Mouse (Mus musculus) ovary, postnatal 10 days (tissue): ENCODE measurements around the gene Atp10a.

ENCODE experiments used
- DNase-seq: peaks from one replicate; pipeline ENCODE4 v3.0.0; 2022; ENCODE audit warnings: low spot score

The Atp10a gene

DNA sequence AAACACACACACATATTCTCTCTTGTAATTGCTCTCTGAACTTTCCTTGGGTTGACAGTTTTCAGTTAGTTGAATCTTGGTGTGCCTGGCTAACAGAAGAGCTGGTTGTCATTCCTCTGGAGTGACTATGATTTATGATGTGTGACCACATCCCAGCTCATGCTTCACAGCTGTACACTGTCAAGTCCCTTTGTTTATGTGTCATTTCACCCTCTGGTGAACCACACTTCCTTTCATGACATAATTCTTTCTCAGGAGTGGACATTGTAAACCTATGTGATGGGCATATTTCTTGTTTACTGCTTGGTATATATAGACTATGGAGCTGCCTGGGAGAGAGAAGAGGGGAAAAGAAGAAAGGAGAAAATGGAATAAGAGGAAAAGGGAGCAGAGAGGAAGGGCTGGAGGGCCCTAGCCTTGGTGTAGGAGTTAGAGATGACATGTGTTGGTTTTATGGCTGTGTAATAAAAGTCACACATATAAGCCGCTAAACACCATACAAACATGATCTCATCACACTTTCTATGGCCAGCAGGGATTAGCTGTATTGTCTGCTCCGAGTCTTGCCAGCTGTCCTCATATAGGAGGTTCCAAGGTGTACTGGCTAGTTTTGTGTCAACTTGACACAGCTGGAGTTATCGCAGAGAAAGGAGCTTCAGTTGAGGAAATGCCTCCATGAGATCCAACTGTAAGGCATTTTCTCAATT, 81.0 kb downstream of the Atp10a start:
- no peak for DNase-seq

DNA sequence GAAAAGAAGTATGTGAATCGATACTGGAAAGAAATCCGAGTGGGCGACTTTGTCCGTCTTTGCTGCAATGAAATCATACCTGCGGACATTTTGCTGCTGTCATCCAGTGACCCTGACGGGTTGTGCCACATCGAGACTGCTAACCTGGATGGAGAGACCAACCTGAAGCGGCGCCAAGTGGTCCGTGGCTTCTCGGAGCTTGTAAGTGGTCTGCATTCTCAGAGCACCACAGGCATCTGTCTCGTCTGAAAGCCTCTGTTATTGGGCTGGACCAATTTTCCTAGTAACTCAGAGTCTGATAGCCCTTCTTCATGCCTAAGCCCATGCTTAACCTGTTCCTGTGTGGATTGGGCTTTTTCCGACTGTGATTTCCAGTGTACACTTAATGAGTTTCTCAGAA, 84.2 kb downstream of the Atp10a start:
- no peak for DNase-seq

DNA sequence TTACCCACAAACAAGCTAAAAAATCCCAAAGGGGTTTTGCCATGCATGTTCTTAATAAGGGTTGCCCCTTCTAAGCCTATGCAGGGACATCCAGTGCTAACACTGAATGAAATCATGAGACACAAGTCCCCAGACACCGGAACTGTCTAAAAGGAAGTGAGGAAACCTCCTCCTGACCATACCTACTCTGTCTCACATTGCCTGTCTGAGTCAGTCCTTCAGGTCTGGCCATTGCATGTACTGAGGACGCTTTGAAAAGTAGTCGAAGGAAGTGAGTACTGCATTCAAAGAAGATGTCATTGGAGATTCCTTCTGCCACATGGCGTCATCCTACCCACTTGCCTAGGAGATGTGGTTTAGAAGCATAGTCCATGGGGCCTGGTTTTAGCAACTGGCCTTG, 84.9 kb downstream of the Atp10a start:
- no peak for DNase-seq

DNA sequence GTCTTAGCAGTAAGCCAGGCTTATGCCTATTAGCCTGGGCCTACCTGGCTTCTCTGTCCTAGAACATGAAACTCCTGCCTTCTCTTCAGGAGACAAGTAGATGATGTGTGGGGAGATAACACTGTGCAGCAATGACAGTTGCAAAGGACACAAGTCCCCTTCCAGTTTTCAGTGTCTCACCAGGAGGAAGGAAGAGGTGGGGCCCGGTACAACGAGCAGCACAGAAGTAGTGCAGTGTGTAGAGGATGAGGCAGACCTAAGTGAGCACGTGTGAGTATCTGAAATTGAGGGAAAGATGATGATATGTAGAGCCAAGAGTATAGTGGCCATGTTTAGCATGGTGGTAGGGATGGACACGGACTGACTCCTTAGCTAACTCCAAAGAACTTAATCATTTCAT, 86.0 kb downstream of the Atp10a start:
- DNase-seq = no peak

DNA sequence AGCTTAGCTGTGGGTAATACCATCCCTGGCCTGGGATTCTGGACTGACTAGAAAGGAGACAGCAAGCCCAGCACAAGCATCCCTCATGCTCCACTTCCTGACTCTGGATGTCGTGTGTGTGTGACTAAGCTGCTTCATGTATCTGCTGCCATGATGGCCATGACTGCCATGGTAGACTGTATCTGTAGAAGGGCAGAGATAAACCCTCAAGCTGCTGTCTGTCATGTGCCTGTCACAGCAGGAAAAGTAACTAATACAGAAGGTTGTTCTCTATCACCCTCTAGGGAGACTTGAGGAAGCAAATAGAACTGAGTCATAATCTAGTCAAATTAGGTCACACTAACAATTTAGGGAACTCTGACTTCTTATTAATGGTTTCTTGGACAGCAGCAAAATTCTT, 86.7 kb downstream of the Atp10a start:
- DNase-seq = no peak

DNA sequence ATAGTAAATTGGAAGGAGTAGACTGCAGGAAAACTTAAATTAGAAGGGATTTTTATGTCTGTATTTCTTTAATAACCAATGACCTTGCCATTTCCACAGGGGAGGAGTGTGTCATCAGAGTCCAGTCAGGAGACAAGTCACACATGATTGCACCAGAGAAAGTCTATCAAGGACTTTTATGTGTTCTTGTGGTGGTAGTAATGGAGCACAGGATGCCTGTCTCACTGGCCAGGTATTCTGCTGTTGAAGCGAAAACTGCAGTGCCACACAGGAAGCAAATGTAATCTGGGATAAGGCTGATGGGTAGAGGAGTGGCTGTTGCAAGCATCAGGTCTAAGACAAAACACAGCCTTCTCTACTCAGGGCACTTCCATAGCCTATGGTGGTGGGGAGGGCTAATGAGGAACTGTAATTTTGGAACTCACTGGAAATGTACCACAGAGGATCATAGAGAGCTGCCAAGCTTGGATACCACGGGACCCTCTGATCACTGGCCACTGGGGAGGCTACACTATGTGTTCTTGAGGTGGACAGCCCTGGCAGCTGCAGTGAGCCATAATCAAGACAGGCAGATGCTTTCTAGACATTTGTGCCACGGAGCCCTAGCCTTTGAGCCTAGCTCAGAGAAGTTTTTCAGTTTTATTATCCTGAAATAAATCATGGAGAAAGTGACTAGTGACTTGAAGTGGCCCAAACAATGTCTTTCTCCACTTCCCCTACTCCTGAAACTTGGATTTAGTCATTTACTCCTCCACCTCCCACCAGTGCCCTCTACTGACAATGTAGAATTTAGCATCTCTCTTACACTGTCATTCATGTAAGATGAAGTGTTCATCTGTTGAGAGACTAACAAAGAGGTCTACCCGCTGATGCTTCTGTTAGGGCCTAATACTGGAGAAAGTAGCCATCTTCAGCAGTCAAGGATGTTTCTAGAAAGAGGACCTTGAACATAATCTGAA, 87.7 kb downstream of the Atp10a start:
- DNase-seq = no peak

DNA sequence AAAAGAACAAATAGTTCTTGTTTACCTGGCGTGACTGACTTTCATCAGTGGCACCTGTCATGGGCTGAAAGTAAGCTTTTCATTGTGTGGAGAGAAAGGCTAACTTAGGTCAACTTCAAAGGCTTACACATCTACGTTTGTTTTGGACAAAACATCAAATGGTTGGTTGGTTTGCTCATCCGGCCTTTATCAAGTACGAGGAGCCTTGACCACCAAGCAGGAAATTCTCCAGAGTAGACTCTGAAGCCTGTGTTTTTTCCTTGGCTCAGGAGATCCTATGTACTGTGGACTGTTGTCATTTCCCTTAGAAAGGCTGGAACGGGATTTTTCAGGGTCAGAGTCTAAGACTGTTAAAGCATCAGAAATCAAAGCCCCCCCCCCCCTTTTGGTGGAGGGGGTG, 90.9 kb downstream of the Atp10a start:
- no peak for DNase-seq

DNA sequence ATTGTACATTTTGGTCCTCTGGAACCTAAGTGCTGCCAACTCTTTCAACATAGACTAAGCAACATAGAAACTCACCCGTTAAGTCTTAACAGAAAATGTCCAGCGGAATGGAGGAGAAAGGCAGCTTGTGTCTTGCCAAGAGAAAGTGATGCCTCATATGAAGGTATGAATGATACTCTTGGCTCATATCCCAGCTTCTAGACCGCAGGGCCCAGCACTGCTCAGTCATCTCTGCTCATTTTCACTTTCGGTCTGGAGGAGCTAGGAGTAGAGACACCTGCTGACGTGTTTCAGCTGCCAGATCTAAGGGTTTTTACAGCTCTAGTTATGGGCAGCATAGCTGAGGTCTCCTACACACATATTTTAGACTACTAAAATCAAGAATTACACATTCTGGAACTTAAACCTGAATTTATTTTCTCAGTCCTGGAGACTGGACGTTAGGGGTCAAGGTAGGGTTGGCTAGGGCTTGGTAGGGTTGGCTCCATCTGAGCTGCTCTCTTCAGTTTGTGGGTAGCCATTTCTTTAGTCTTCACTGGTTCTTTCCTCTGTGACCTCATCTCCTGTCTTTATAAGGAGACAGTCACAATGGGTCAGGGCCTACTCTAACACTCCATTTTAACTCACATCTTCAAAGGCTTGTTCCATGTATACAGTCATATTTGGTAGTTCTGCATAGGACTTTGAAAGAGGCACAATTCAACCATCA, 94.1 kb downstream of the Atp10a start:
- DNase-seq = no peak

DNA sequence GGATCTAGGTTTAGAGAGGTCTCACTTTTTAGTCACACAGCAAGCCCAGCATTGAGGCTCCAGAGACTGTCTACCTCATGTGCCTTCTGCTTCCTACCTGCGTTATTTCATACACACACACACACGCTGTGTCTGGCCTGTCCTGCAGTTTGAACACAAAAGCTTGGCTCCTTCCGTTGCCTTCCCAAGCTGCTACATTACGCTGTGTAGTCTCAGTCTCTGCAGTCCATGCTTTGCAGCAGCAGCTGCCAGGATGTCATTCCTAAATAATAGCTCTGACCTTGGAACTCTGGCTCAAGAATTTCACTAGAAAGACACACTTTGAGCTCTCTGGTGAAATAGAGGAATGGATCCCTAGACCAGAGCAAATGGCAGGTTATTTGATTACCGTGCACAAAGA, 96.1 kb downstream of the Atp10a start:
- DNase-seq = no peak

DNA sequence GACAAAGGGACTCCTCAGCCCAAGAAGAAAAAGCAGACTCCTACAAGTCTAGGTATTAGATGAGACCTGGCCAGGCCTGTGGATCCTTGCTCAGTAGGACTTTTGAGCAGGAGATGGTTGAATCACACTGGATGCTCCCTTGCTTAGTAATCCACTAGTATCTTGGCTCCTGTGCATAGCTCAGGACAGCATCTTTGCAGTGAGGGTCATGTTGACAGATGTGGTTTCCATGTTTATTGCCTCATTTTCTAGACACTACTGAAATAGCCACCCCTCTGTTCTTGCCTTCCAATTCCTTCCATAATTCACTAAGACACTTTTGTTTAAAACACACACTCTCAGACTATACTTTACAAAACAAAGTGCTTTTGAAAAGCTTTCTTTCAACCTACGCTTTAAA, 98.1 kb downstream of the Atp10a start:
- no peak for DNase-seq

DNA sequence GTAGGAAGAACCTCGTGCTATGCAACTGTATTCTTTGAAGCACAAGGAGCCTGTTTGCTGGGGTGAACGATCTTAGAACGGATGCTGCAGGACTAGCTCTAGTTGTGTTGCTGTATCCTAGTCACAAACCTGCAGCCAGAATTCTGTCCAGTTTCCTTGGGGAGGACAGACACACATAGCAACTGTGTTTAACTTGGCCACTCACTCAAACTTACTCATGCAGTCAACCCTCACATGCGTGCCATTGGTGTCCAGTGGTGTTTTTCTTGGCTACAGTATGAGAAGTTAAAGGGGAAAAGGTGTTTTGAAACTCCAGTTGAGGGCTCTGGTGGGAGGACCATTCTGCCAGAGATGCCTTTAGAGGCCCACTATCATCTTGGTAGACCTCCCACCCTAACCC, 98.6 kb downstream of the Atp10a start:
- no peak for DNase-seq

DNA sequence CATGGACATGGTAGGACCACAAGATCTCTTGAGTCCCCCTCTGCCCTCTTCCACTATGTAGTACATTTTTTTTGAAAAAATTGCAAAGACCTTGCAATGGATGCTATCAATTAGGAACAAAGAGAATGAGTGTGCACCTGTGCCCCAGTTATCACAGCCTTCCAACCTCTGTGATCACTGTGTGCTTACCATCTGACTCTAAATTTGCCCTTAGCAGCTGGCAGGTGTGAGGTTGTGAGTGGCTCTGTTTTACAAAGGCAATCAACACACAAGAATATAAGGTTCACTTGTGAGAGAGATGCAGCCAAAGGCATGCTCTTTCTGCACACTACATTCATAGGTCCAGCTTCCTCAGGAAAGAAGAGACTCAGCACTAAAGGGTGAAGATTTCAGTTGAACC, 99.1 kb downstream of the Atp10a start:
- no peak for DNase-seq

DNA sequence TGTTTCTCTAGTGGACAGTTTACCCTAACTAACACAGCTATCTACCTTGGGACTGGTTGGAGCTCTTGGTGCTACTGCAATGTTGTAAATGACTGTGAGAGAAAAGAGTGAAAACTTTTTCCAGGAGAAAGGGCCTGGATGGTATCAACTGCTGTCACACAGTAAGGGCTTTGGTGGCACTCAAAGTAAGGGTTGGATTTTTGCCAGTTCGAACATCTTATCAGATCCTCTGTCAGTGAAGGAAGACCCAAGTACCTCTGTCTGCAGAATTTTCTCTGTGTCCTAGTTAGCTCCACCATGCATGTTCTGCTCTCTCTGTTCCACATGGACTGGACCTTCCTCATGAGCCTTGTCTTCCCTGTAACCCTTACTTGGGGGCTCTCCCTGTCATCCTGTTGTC, 99.9 kb downstream of the Atp10a start:
- no peak for DNase-seq

DNA sequence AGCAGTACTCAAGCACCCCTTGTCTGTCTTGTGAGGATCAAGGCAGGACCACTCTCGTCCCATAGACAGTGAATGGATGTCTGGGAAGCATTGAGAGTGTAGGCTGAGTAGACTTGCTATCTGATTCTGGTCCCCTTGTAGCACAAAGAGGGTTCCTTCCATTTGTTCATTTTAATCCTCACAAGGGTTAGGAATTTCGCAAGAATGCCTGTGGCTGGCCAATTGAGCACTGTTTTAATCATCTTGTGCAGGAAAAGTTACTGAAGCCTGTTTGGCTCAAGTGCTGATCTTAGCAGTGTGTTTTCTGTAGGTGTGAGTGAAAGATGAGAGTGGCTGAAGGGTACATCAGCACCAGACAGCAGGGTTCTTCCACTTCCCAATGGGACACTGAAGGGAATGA, 101.4 kb downstream of the Atp10a start:
- DNase-seq = no peak

DNA sequence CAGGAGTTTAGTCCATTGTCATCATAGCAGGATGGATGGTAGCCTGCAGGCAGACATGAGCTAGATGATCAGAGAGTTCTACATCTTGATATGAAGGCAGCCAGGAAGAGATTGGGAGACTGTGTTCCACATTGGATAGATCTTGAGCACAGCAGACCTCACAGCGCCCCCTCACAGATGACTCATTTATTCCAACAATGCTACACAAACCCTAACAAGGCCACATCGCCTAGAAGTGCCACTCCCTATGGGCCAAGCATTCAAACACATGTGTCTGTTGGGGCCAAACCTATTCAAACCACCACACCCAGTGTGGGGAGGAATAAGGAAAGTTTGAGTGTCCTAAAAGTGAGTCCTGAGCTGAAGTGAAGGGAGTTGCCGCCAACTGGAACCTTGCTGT, 102.4 kb downstream of the Atp10a start:
- no peak for DNase-seq

DNA sequence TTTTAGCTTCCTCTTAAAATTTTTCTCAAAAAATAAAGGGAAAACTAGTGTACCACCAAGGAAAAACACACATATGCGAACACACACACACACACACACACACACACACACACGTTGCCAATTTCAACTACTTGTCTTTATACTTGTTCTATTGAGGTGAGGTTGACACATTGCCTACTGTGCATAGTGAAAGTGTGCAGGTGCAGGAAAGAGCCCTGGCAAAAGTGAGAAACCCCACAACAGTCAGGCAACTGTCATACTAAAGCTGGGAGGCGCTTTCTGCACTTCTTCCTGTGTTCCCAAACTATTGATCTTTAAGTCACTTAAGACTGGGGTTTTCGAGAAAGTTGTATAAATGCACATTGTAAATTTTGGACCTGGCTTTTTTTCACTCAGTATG, 103.3 kb downstream of the Atp10a start:
- no peak for DNase-seq

DNA sequence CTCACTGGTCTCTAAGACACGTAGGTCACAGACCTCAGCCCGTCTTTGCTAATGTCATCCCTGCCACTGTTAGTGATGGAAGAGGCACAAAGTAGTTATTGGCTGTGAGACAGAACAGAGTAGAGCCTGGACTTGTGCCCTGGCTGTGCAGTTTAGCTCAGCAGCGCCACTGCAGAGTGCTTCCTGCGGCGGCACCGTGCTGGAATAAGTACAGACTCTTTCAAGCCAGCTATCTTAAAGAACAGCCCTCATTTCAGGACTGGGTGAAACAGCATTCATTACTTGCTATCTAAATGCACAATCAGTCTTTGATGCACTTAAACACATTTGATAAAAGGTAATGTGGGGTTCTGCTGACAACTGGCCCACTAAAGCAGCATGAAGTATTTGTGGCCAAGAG, 111.3 kb downstream of the Atp10a start:
- no peak for DNase-seq

DNA sequence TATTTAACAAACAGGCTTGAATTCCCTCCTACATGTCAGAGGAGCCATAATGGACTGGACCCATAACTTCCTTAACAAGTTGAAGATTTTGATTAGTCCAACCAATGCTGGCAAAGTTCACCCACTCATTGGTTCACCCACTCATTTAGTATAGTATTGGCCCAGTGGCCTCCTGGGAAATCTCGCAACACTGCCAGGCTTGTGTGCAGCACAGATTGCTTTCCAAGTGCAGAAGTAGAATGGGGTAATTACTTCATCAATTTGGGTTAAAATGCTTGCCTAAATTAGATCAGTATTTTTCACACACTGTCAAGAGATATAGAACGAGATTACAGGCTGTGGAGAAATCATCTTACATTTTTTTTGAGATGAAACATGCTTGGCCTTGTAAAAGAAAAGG, 112.3 kb downstream of the Atp10a start:
- no peak for DNase-seq

DNA sequence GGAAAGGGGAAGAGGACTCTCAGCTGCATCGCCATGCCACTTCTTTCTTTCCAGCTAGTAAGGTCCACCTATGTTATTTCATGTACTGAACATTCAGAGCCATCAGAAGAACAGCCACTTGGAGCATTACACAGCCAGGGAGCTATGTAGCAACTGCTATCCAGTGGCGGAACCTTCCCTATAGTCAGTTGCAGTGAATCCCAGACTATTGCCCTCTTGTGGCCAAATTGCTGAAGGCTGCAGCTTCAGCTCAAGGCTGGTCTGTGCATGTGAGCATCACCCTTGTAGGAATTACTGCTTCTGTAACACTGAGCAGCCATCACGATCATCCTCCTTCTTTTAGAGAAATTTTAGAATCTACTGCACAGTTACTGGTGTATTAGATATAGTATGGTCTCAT, 114.3 kb downstream of the Atp10a start:
- no peak for DNase-seq

DNA sequence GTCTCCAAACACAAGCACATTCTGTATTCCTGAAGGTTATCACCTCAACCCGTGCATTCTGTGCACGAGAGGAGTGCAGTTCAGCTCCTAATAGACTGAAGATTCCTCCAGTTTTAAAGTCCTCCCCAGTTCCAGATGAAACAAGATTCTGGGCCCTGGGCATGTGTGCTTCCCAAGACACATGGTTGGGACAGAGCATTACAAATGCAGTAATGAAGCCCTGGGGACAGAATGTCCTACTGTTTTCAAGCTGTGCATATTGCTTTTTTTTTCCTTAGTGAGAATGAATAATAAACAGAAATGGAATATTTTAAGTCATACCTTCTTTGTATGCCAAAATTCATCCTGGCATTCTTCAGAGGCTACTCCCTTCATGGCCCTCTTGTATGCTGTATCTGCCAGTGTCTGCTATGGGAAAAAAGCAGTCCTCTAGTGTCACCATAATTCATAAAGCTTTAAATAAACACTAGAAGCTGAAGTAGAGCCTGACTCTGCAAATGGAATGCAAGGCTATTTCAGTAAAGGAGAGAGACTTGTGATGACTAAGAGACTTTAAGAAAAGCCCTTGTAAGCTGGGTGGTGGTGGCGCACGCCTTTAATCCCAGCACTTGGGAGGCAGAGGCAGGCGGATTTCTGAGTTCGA, 116.2 kb downstream of the Atp10a start:
- no peak for DNase-seq

DNA sequence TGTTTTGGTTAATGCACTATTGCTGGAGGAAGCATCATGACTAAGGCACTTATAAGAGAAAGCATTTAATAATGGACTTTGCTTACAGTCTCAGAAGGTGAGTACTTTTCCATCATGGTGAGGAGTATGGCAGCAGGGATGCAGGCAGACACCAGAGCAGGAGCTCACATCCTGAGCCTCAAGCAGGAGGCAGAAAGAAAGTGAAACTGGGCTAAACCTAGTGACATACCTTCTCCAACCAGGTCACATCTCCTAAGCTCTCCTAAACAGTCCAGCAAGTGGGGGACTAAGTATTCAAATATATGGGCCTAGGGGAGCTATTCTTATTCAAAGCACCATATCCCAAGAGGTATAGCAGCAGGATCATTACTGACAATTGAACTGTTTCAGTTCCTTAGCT, 123.2 kb downstream of the Atp10a start:
- DNase-seq = no peak

DNA sequence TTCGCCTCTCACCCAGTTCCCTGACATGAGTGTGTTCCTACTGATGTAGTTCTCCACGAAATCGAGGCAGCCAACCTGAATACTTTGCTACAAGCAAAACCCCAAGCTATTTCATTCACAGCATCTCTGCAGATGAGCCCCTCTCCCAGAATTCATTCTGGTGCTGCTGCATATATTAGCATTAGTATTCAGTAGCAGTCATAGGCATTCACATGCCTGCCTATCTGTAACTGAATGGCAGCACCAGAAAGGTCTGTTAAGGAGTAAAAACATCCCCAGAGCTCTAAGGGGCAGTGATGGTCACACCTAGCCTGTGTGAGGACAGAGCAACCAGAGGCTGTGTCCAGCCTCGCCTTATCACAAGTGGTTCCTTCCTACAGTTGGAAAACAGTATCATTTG, 131.0 kb downstream of the Atp10a start:
- no peak for DNase-seq
